12 mouse cellular contexts compared by ENCODE assay signal in genomic region chr10:93298208-93298607, GRCm38 (mm10). TPM values are rescaled to one million over a fixed set of nuclear protein-coding genes. Genes with fewer than 3 reads are reported as not detected.
DNase-seq lines count a peak whose midpoint lies in the region; ATAC-seq and TF ChIP-seq lines count a peak whose summit lies in the region.
"Had no signal": no experiment of that assay in that cellular context is flagged by ENCODE, and none has a peak within 500 bp of the region (broad histone marks: within the 10 kb centered on the region; RNA-seq: fewer than 3 reads in every experiment).

No protein-coding gene starts in this region.

- no peak for DNase-seq in heart, postnatal 14 days
- no peak for DNase-seq in liver
- DNase-seq in limb, embryonic 14.5 days (ENCODE audit: low spot score) = no peak
- no peak for DNase-seq in gastrocnemius, postnatal 25 days
- DNase-seq: cerebellum, adult 11-12 months; gastrocnemius, postnatal 14 days had no signal

- no peak overlapping the region for H3K4me3 ChIP-seq in heart, embryonic 16.5 days (ENCODE audit: low read length)
- no peak overlapping the region for H3K4me3 ChIP-seq in liver, embryonic 16.5 days (ENCODE audit: low read depth, low read length)
- H3K4me3 ChIP-seq in brown adipose tissue, adult 24 weeks (ENCODE audit: insufficient read depth, low read depth, low read length) = peak overlapping the region; percentile 37
- no peak overlapping the region for H3K4me3 ChIP-seq in limb, embryonic 14.5 days (replicated peaks; ENCODE audit: low read length)
- H3K4me3 ChIP-seq: erythroblast, embryonic 14.5 days; myocyte had no signal

- H3K27me3 ChIP-seq in heart, embryonic 16.5 days (ENCODE audit: control insufficient read depth, insufficient read depth, low read length) = no peaks in the 10 kb centered on the region
- no peaks in the 10 kb centered on the region for H3K27me3 ChIP-seq in liver, embryonic 16.5 days (ENCODE audit: control insufficient read depth, insufficient read depth, low read depth, low read length)
- H3K27me3 ChIP-seq in limb, embryonic 14.5 days (ENCODE audit: control insufficient read depth, insufficient read depth, low read length) = no peaks in the 10 kb centered on the region

- TF ChIP-seq POLR2A in limb, embryonic 14.5 days (IDR thresholded peaks at IDR 0.05; ENCODE audit: borderline replicate concordance, extremely low read depth, insufficient read depth, insufficient read length) = no peak

- H3K36me3 ChIP-seq in heart, embryonic 16.5 days (ENCODE audit: control insufficient read depth, insufficient read depth) = no peaks in the 10 kb centered on the region
- no peaks in the 10 kb centered on the region for H3K36me3 ChIP-seq in liver, embryonic 16.5 days (ENCODE audit: control insufficient read depth, insufficient read depth)
- H3K36me3 ChIP-seq in limb, embryonic 14.5 days (ENCODE audit: control insufficient read depth, insufficient read depth, low read length) = 0 out of 2 replicates have a peak, but pooled peaks cover 4% of the 10 kb centered on the region

- 42% methylated on average over 7 of the region's 7 CpGs for WGBS in heart, embryonic 16.5 days
- 14% methylated on average over 7 of the region's 7 CpGs for WGBS in liver, embryonic 16.5 days (ENCODE audit: insufficient replicate concordance)
- 32% methylated on average over 7 of the region's 7 CpGs for WGBS in limb, embryonic 14.5 days

- intact Hi-C loops in heart, postnatal 14 days (cut with DNase I) = loop anchor here (5.0 kb wide), 1 partner anchor 39 kb away; no protein-coding TSS in a partner anchor

- H3K27ac ChIP-seq in heart, embryonic 16.5 days (ENCODE audit: low read length) = peak overlapping the region; percentile 83
- no peak overlapping the region for H3K27ac ChIP-seq in liver, embryonic 16.5 days (ENCODE audit: low read length)
- H3K27ac ChIP-seq in brown adipose tissue, adult 24 weeks (replicated peaks; ENCODE audit: low read depth, low read length) = peak overlapping the region; percentile 99
- peak overlapping the region; percentile 59; the same call in 1 of the 2 replicates for H3K27ac ChIP-seq in limb, embryonic 14.5 days (replicated peaks; ENCODE audit: low read depth, low read length)
- H3K27ac ChIP-seq: macrophage had no signal

- peaks cover 26% of the 10 kb centered on the region for H3K4me1 ChIP-seq in heart, embryonic 16.5 days (ENCODE audit: control insufficient read depth, insufficient read depth, low read length)
- H3K4me1 ChIP-seq in liver, embryonic 16.5 days (ENCODE audit: control insufficient read depth, low read depth, low read length) = no peaks in the 10 kb centered on the region; the same call in 1 of the 2 replicates
- H3K4me1 ChIP-seq in brown adipose tissue, adult 24 weeks (ENCODE audit: control insufficient read depth, insufficient read depth, insufficient read length, low read length) = peaks cover 42% of the 10 kb centered on the region
- peaks cover 41% of the 10 kb centered on the region for H3K4me1 ChIP-seq in limb, embryonic 14.5 days (ENCODE audit: control insufficient read depth, insufficient read depth, low read length)

- 0 out of 2 replicates have a peak overlapping the region, but pooled peaks have one; percentile 24 for H3K4me2 ChIP-seq in heart, embryonic 16.5 days (ENCODE audit: low read depth, low read length)
- H3K4me2 ChIP-seq in liver, embryonic 16.5 days (ENCODE audit: low read depth, low read length) = no peak overlapping the region
- no peak overlapping the region for H3K4me2 ChIP-seq in limb, embryonic 14.5 days (replicated peaks; ENCODE audit: low read depth, low read length, severe bottlenecking)

- peak; percentile 47; the same call in 1 of the 2 replicates for ATAC-seq in heart, embryonic 16.5 days (replicated peaks; ENCODE audit: extremely low read depth, insufficient read depth, low FRiP score)
- 0 out of 2 replicates have a peak, but pooled peaks have one; percentile 7 for ATAC-seq in liver, embryonic 16.5 days (ENCODE audit: low read depth)
- no peak for ATAC-seq in limb, embryonic 14.5 days (ENCODE audit: low FRiP score, low read depth)

- H3K9ac ChIP-seq in heart, embryonic 16.5 days (ENCODE audit: low read length) = 0 out of 2 replicates have a peak overlapping the region, but pooled peaks have one; percentile 30
- no peak overlapping the region for H3K9ac ChIP-seq in liver, embryonic 16.5 days (ENCODE audit: low read depth, low read length)
- no peak overlapping the region for H3K9ac ChIP-seq in limb, embryonic 14.5 days (ENCODE audit: low read depth, low read length, severe bottlenecking)

- H3K9me3 ChIP-seq in heart, embryonic 16.5 days (replicated peaks; ENCODE audit: control insufficient read depth, low read length) = no peaks in the 10 kb centered on the region
- H3K9me3 ChIP-seq in liver, embryonic 16.5 days (replicated peaks; ENCODE audit: control insufficient read depth, low read length) = no peaks in the 10 kb centered on the region
- no peaks in the 10 kb centered on the region for H3K9me3 ChIP-seq in limb, embryonic 14.5 days (ENCODE audit: control insufficient read depth, low read length)

RNA-seq across cellular contexts. Expression of gene Elk3, which starts 12.7 kb away (rescaled TPM):
- 29.3 and 34.2 TPM in 2 replicates for polyA plus RNA-seq in heart, embryonic 16.5 days (2015; fragmentation: Nextera tagmentation; extraction: Ambion mirVana)
- 10 to 100 TPM; 64.1 to 67.2 TPM for total RNA-seq in heart, postnatal 14 days (2021)
- polyA plus RNA-seq in liver, embryonic 16.5 days (2015; fragmentation: Nextera tagmentation; extraction: Ambion mirVana) = 4.6 and 5.1 TPM in 2 replicates
- 8.0 and 14.4 TPM in 2 replicates for polyA plus RNA-seq in brown adipose tissue, adult 24 weeks (2012; ENCODE audit: insufficient read depth, insufficient read length, missing spikeins)
- polyA plus RNA-seq in limb, embryonic 14.5 days (2012; rRNA removed) = 60.9 and 78.2 TPM in 2 replicates
- polyA plus RNA-seq in limb, embryonic 14.5 days (2014; fragmentation: Nextera tagmentation; extraction: Ambion mirVana) = 42.4 and 44.5 TPM in 2 replicates
- total RNA-seq in gastrocnemius, postnatal 25 days (2021) = 10 to 100 TPM; 13.5 to 16.6 TPM
